Mouse (Mus musculus) intestine, postnatal 0 days (tissue): ENCODE measurements around the gene Necab2. TPM values are rescaled to one million over a fixed set of nuclear protein-coding genes. Genes with fewer than 3 reads are reported as not detected.
A peak's percentile ranks its signal among the peaks of the same experiment; 100 is the strongest.

Experiments used
- ATAC-seq: fragments of 200-750 bp; cut with Nextera tagmentation; 2 replicates; pipeline ENCODE4 v1.8.0; 2017; ENCODE audit warnings: mild to moderate bottlenecking, moderate TSS enrichment, moderate library complexity
- H3K27ac ChIP-seq: fragments of 300-500 bp; sonication (generic); 2 replicates; pipeline ENCODE4 v1.5.1; 2014; ENCODE audit warnings: mild to moderate bottlenecking, low read depth, low read length, moderate library complexity
- H3K27me3 ChIP-seq: fragments of 300-500 bp; sonication (generic); replicated peaks from 2 replicates; pipeline ENCODE4 v1.6.1; 2014; ENCODE audit warnings: low read length, mixed read lengths; ENCODE audit not compliant: control insufficient read depth, insufficient read depth
- H3K36me3 ChIP-seq: fragments of 300-500 bp; sonication (generic); 2 replicates; pipeline ENCODE4 v1.6.1; 2014; ENCODE audit warnings: mild to moderate bottlenecking, moderate library complexity; ENCODE audit not compliant: control insufficient read depth, insufficient read depth
- H3K4me1 ChIP-seq: fragments of 300-500 bp; sonication (generic); replicated peaks from 2 replicates; pipeline ENCODE4 v1.6.1; 2014; ENCODE audit warnings: antibody characterized with exemption, low read length, mixed read lengths; ENCODE audit not compliant: control insufficient read depth, insufficient read depth
- H3K4me2 ChIP-seq: fragments of 300-500 bp; sonication (generic); replicated peaks from 2 replicates; pipeline ENCODE4 v1.6.1; 2014; ENCODE audit warnings: low read depth, mild to moderate bottlenecking, moderate library complexity
- H3K4me3 ChIP-seq: fragments of 300-500 bp; sonication (generic); 2 replicates; pipeline ENCODE4 v1.5.1; 2014; ENCODE audit warnings: low read depth, low read length
- H3K9ac ChIP-seq: fragments of 300-500 bp; sonication (generic); 2 replicates; pipeline ENCODE4 v1.6.1; 2014; ENCODE audit warnings: mild to moderate bottlenecking, low read depth, low read length
- H3K9me3 ChIP-seq: fragments of 300-500 bp; sonication (generic); 2 replicates; pipeline ENCODE4 v1.6.1; 2016; ENCODE audit warnings: mixed run types; ENCODE audit not compliant: control insufficient read depth
- CTCF ChIP-seq: sonication (generic); IDR thresholded peaks from 2 replicates; pipeline ENCODE4 v1.5.1; 2016; ENCODE audit warnings: low read depth, mild to moderate bottlenecking, control low read depth, antibody characterized with exemption, moderate library complexity
- WGBS: fragments of 180-500 bp; shearing (Covaris S2); extraction: QIAGEN DNeasy Blood & Tissue Kit; methylation state at CpG from one replicate; pipeline ENCODE4 v1.1.7; 2014; 5-methylcytosine and 5-hydroxymethylcytosine counted together
- polyA plus RNA-seq: library from polyadenylated mRNA; unstranded; fragments of >200 nt; fragmentation: Nextera tagmentation; extraction: Ambion mirVana; gene quantifications from 2 replicates; pipeline ENCODE4 v1.2.1, GENCODE M21; 2015

The Necab2 gene
- polyA plus RNA-seq, 1 experiment from 2014 or later, result 1.3 TPM

DNA sequence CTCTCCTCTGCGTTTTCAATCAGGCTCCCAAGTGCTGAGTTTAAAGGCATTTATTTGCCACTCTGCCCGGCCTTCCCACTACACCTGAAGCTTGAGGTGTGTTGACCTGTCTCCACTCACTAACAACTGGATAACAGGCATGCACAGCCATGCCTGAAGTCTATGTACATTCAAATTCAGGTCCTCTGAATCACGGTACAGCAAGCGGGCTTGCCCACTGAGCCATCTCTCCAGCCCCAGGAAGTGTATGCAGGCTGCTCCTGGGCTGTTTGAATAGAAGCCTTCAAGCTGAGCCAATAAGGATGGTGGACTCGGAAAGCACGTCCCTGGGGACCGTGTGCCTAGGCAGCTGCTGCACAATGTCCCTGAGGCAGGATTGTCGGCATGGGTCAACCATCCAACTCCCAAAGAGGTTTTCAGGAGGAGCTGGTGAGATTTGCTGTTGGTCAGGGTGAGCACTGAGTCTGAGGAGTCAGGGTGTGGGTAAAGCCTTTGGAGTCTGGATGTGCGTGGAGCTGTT, 24.9 kb upstream of the Necab2 start:
- Histone ChIP-seq H3K4me1 (0 out of 2 replicates have a peak, but pooled peaks cover 2% of the 10 kb centered on the region), H3K27ac (no peak overlapping the region), H3K9me3 (no peaks in the 10 kb centered on the region), H3K27me3 (no peaks in the 10 kb centered on the region), H3K36me3 (no peaks in the 10 kb centered on the region; the same call in 1 of the 2 replicates), H3K4me3 (no peak overlapping the region), H3K9ac (no peak overlapping the region), H3K4me2 (no peak overlapping the region)
- 69% methylated on average over 9 of the region's 9 CpGs for WGBS
- TF ChIP-seq CTCF, result no peak
- ATAC-seq, result no peak

DNA sequence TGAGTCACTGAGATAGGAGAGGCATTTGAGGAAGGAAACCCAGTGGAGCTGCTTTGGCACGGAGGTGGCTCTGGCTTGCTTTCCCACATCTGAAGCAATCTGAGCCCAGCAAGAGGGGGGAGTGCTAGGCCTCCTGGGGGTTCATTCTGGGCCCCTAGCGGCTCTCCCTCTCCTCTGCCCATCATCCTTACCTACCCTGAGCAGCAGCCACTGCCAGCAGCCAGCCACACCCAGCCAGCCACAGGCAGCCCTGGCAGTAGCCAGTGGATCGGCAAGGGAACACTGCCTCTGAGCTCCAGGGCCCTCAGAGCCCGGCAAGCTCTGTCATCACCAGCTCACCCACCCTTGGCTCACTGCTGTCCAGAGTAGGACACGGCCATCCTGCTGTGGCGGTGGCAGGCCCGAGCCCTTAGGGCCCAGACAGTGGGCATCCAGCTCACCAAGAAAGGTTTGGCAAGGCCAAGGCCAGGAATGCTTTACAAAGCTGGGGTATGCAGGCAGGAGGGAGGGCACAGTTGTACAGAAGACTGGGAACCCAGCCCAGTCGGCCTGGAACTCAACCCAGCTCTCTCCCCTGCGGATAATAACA, 24.3 kb upstream of the Necab2 start:
- H3K27ac ChIP-seq, result no peak overlapping the region
- H3K4me2 ChIP-seq, result no peak overlapping the region
- 0 out of 2 replicates have a peak, but pooled peaks cover 2% of the 10 kb centered on the region for H3K4me1 ChIP-seq
- WGBS, result 73% methylated on average over 9 of the region's 9 CpGs
- H3K9ac ChIP-seq, result no peak overlapping the region
- H3K4me3 ChIP-seq, result no peak overlapping the region
- H3K36me3 ChIP-seq, result no peaks in the 10 kb centered on the region; the same call in 1 of the 2 replicates
- ATAC-seq, result no peak
- no peaks in the 10 kb centered on the region for H3K27me3 ChIP-seq
- no peak for TF ChIP-seq CTCF
- no peaks in the 10 kb centered on the region for H3K9me3 ChIP-seq

- Histone ChIP-seq H3K4me2 (no peak overlapping the region), H3K27ac (peak overlapping the region; percentile 50), H3K4me1 (0 out of 2 replicates have a peak, but pooled peaks cover 2% of the 10 kb centered on the region), H3K36me3 (no peaks in the 10 kb centered on the region; the same call in 1 of the 2 replicates), H3K9ac (no peak overlapping the region), H3K9me3 (no peaks in the 10 kb centered on the region), H3K4me3 (no peak overlapping the region), H3K27me3 (no peaks in the 10 kb centered on the region)
- WGBS, result 42% methylated on average over 9 of the region's 9 CpGs
- TF ChIP-seq CTCF, result no peak
- ATAC-seq, result peak; percentile 18; the same call in 1 of the 2 replicates
Measured at GRCm38 (mm10) chr8:119423631-119424141, 22.8 kb upstream of the Necab2 start.

GRCm38 (mm10) chr8:119424199-119424733, 22.3 kb upstream of the Necab2 start:
- Histone ChIP-seq H3K36me3 (no peaks in the 10 kb centered on the region; the same call in 1 of the 2 replicates), H3K9me3 (no peaks in the 10 kb centered on the region), H3K4me1 (0 out of 2 replicates have a peak, but pooled peaks cover 2% of the 10 kb centered on the region), H3K27me3 (no peaks in the 10 kb centered on the region), H3K4me2 (no peak overlapping the region), H3K4me3 (no peak overlapping the region), H3K27ac (peak overlapping the region; percentile 50; the same call in 1 of the 2 replicates), H3K9ac (no peak overlapping the region)
- TF ChIP-seq CTCF, result no peak
- 59% methylated on average over 10 of the region's 10 CpGs for WGBS
- ATAC-seq, result no peak

DNA sequence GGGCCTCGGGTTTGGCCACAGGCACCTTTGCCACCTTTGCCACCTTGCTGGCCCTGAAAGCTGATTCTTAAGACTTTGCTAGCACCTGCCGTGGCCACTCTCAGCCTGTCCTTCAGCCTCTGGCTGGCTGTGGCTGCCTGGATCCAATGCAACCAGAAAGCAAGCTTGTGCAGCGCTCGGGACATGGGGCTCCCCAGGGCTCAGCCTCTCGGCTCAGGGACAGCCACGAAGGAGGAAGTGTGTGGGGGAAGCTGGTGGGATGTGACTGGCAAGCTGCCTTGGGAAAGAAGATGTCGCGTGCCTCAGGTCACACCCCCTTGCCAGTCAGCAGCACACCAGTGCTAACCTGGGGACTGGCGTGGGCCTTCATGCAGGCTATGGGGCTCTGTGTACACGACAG, 21.8 kb upstream of the Necab2 start:
- TF ChIP-seq CTCF, result no peak
- ATAC-seq, result no peak
- no peak overlapping the region for H3K9ac ChIP-seq
- peak overlapping the region; percentile 21 for H3K27ac ChIP-seq
- no peaks in the 10 kb centered on the region for H3K9me3 ChIP-seq
- no peaks in the 10 kb centered on the region for H3K4me1 ChIP-seq
- H3K4me2 ChIP-seq, result no peak overlapping the region
- H3K36me3 ChIP-seq, result no peaks in the 10 kb centered on the region; the same call in 1 of the 2 replicates
- 70% methylated on average over 10 of the region's 10 CpGs for WGBS
- H3K4me3 ChIP-seq, result no peak overlapping the region
- H3K27me3 ChIP-seq, result no peaks in the 10 kb centered on the region

GRCm38 (mm10) chr8:119425533-119425932, 21.0 kb upstream of the Necab2 start:
- WGBS, result 63% methylated on average over 10 of the region's 10 CpGs
- Histone ChIP-seq H3K4me1 (no peaks in the 10 kb centered on the region), H3K36me3 (no peaks in the 10 kb centered on the region; the same call in 1 of the 2 replicates), H3K4me3 (no peak overlapping the region), H3K9ac (no peak overlapping the region), H3K4me2 (0 out of 2 replicates have a peak overlapping the region, but pooled peaks have one; percentile 24), H3K9me3 (no peaks in the 10 kb centered on the region), H3K27me3 (no peaks in the 10 kb centered on the region), H3K27ac (0 out of 2 replicates have a peak overlapping the region, but pooled peaks have one; percentile 9)
- ATAC-seq, result peak; percentile 43
- TF ChIP-seq CTCF, result peak; percentile 36; the same call in 1 of the 2 replicates
